Mouse (Mus musculus): ENCODE results near the gene Traf4. TPM values are rescaled to one million over a fixed set of nuclear protein-coding genes. Genes with fewer than 3 reads are reported as not detected.
A peak's percentile ranks its signal among the peaks of the same experiment; 100 is the strongest.

Gene Traf4
- polyA plus RNA-seq, 1 experiment from 2014 or later: 52.4 TPM

DNA sequence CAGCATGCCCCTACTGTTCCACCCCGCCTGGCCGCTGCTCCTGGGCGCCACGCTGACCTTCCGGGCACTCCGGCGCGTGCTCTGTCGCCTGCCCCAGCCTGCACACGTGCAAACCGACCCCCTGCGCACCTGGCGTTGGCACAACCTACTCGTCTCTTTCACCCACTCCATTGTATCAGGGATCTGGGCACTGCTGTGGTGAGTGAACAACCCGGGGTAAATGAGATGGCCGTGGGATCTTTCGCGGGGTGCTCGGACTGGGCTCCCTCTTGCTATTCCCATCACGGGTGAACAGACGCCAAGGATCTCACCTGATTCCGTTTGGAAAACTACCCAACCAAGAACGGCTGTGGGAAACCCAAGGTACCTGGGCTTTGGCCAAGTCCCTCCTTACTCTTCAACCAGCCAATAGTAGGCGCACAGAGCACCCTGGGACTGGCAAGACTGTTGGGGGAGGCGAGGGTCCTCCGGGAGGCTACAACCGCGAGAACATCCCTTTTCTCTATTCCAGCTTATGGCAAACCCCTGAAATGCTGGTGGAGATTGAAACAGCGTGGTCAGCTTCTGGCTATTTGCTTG lies 13.6 kb upstream of the Traf4 start:
- H3K27ac ChIP-seq (replicated peaks; ENCODE audit: low read depth, low read length): peak overlapping the region; percentile 97
- peaks cover 33% of the 10 kb centered on the region for H3K36me3 ChIP-seq (ENCODE audit: control insufficient read depth, insufficient read depth, low read length)
- H3K9ac ChIP-seq (ENCODE audit: low read depth, low read length): peak overlapping the region; percentile 86
- ATAC-seq (ENCODE audit: low read depth) (peak; percentile 9; the same call in 1 of the 2 replicates), DNase-seq (ENCODE audit: low spot score) (peak; percentile 93)
- H3K4me1 ChIP-seq (ENCODE audit: control insufficient read depth, insufficient read depth, low read length): peaks cover 21% of the 10 kb centered on the region
- H3K9me3 ChIP-seq (ENCODE audit: control insufficient read depth, low read length): no peaks in the 10 kb centered on the region
- H3K4me2 ChIP-seq (ENCODE audit: low read depth, low read length): peak overlapping the region; percentile 98
- H3K27me3 ChIP-seq (replicated peaks; ENCODE audit: control insufficient read depth, insufficient read depth, low read length): no peaks in the 10 kb centered on the region
- peak overlapping the region; percentile 70 for H3K4me3 ChIP-seq (ENCODE audit: low read depth, low read length)
- under 1% methylated on average over 27 of the region's 29 CpGs for WGBS

DNA sequence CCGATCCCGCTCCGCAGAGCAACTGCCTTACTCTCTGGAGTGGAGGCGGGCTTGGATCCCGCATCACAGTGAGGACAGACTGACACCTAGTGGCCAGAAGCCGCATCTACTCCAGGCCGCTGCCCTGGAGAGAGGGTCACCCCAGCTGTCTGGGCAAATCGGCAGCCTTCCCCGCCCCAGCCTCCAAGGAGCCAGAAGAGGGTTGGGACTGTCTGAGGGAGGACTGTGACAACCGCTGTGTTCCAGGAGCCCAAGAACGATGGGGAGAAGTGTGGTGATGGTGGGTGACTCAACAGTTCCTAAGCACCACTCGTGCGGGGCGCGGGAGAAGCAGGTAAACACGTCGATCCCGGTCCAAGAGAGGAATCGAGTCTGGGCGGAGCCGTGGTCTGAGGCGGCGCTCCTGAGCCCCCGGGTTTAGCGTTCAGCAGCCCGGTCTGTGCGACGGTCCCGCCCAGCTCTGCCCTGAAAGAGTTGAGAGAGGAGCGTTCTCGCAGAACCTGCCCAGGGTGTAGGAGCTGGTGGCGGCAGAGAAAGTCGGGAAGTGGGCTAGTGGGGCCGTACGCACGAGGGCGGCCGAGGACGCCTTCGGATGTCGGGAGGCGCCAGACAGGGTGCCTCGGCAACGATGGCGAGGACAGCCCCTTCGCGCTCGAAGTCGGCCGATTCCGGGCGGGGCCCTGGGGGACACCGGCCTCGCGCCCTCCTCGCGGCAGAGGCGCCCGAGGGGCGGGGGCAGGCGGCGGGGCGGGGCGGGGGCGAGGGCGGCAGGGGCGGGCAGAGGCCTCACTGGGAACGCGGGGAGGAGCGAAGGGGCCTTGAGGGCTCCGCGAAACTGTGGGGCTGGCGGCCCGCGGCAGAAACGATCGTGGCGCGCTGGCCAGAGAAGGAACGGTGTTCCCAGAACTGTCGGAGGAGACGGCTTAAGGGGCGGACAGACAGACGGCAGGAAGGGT lies 12.8 kb upstream of the Traf4 start:
- peak; percentile 97 for DNase-seq (ENCODE audit: low spot score)
- Histone ChIP-seq H3K36me3 (ENCODE audit: control insufficient read depth, insufficient read depth, low read length) (peaks cover 33% of the 10 kb centered on the region), H3K27ac (replicated peaks; ENCODE audit: low read depth, low read length) (peak overlapping the region; percentile 97), H3K9me3 (ENCODE audit: control insufficient read depth, low read length) (no peaks in the 10 kb centered on the region), H3K4me1 (ENCODE audit: control insufficient read depth, insufficient read depth, low read length) (peaks cover 20% of the 10 kb centered on the region), H3K4me3 (ENCODE audit: low read depth, low read length) (peak overlapping the region; percentile 70), H3K4me2 (ENCODE audit: low read depth, low read length) (peak overlapping the region; percentile 98), H3K9ac (ENCODE audit: low read depth, low read length) (peak overlapping the region; percentile 86), H3K27me3 (replicated peaks; ENCODE audit: control insufficient read depth, insufficient read depth, low read length) (no peaks in the 10 kb centered on the region)
- ATAC-seq (ENCODE audit: low read depth): peak; percentile 92
- WGBS: 0% methylated on average over 26 of the region's 84 CpGs

DNA sequence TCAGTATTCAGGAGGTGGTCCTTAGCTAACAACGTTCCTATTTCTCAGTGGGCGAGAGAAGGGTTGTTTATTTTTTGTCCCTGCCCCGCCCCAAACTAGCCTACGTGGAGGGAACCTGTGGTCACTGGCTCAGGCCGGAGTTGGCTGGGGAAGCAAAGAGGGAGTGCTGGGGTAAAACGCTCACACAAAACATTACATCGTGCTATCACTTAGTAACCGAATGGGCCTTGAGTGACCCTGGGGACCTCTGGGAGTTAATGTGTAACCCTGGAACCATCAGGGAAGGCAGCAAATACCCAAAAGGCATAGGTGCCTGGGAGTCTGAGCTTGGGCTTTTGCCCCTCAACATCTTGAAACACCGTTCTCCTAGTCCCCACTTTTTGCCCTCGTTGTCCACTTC lies 12.0 kb upstream of the Traf4 start:
- no peaks in the 10 kb centered on the region for H3K27me3 ChIP-seq (replicated peaks; ENCODE audit: control insufficient read depth, insufficient read depth, low read length)
- no peak for ATAC-seq (ENCODE audit: low read depth)
- H3K4me1 ChIP-seq (ENCODE audit: control insufficient read depth, insufficient read depth, low read length): peaks cover 20% of the 10 kb centered on the region
- 1% methylated on average over 10 of the region's 10 CpGs for WGBS
- H3K4me2 ChIP-seq (ENCODE audit: low read depth, low read length): peak overlapping the region; percentile 98
- H3K36me3 ChIP-seq (ENCODE audit: control insufficient read depth, insufficient read depth, low read length): peaks cover 32% of the 10 kb centered on the region
- peak; percentile 48 for DNase-seq (ENCODE audit: low spot score)
- H3K4me3 ChIP-seq (ENCODE audit: low read depth, low read length): peak overlapping the region; percentile 70
- peak overlapping the region; percentile 97; the same call in 1 of the 2 replicates for H3K27ac ChIP-seq (replicated peaks; ENCODE audit: low read depth, low read length)
- no peaks in the 10 kb centered on the region for H3K9me3 ChIP-seq (ENCODE audit: control insufficient read depth, low read length)
- H3K9ac ChIP-seq (ENCODE audit: low read depth, low read length): peak overlapping the region; percentile 86

DNA sequence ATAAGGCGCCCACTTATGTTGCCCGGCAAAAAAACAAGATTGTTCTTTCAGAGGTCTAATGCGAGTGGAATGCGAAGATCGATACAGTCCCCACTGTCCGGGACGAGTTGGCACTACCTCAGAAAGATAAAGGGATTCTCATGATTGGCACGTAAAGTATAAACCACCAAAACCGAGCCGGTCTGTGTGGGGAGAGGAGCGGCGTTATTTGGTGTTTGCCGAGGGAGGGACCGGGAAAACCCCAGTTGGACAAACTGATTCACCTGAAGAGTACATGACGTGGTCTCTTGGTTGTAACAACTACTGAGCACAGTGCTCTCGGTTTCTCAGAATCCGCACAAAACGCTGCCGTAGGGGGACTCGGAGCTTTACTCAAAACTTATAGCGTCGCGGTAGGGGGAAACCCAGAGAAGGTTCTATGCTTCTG lies 11.5 kb upstream of the Traf4 start:
- WGBS: under 1% methylated on average over 23 of the region's 23 CpGs
- H3K27ac ChIP-seq (replicated peaks; ENCODE audit: low read depth, low read length): peak overlapping the region; percentile 97; the same call in 1 of the 2 replicates

DNA sequence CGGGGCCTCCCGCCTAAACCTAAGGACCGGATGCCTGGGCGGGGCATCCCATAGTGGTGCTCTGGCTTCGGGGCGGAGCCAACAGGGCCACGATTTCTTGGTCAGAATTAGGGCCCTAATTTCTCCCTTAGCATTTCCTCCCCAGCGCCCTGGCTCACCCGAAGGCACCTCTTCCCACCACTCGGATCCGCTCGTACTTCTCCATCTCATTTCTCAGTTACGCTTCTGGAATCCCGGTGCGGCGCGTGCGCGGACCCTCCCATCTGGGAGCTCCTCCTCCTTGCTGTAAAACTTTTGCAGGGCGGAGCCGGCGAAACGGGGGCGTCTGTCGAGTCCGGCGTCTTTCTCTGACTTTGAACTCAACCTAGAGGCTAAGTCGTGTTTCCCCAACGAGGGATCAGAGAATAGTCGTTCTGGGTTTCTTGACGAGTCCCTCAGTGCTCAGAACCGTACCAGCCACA lies 11.0 kb upstream of the Traf4 start, which contains the start of the genes Nek8 and Tlcd1:
TSS of gene Nek8 (minus strand) at position 274 of the 461 bp plus-strand sequence.
TSS of gene Tlcd1 (plus strand) at position 310 of the 461 bp plus-strand sequence.
- no peaks in the 10 kb centered on the region for H3K27me3 ChIP-seq (replicated peaks; ENCODE audit: control insufficient read depth, insufficient read depth, low read length)
- under 1% methylated on average over 31 of the region's 32 CpGs for WGBS
- H3K36me3 ChIP-seq (ENCODE audit: control insufficient read depth, insufficient read depth, low read length): peaks cover 22% of the 10 kb centered on the region
- H3K4me1 ChIP-seq (ENCODE audit: control insufficient read depth, insufficient read depth, low read length): peaks cover 12% of the 10 kb centered on the region; the same call in 1 of the 2 replicates
- peak within 1 kb of the TSS; percentile 70 for H3K4me3 ChIP-seq (ENCODE audit: low read depth, low read length)
- peak; percentile 96 for DNase-seq (ENCODE audit: low spot score)
- peak within 1 kb of the TSS; percentile 97 for H3K27ac ChIP-seq (replicated peaks; ENCODE audit: low read depth, low read length)
- H3K9me3 ChIP-seq (ENCODE audit: control insufficient read depth, low read length): no peaks in the 10 kb centered on the region
- peak within 1 kb of the TSS; percentile 86 for H3K9ac ChIP-seq (ENCODE audit: low read depth, low read length)
- peak within 1 kb of the TSS; percentile 98 for H3K4me2 ChIP-seq (ENCODE audit: low read depth, low read length)
- peak; percentile 49 for ATAC-seq (ENCODE audit: low read depth)

More for the DNA sequence above, 11.5 kb upstream of the Traf4 start:
- H3K4me2 ChIP-seq (ENCODE audit: low read depth, low read length): peak overlapping the region; percentile 98
- H3K27me3 ChIP-seq (replicated peaks; ENCODE audit: control insufficient read depth, insufficient read depth, low read length): no peaks in the 10 kb centered on the region
- H3K4me1 ChIP-seq (ENCODE audit: control insufficient read depth, insufficient read depth, low read length): peaks cover 16% of the 10 kb centered on the region
- no peaks in the 10 kb centered on the region for H3K9me3 ChIP-seq (ENCODE audit: control insufficient read depth, low read length)
- H3K9ac ChIP-seq (ENCODE audit: low read depth, low read length): peak overlapping the region; percentile 86
- H3K4me3 ChIP-seq (ENCODE audit: low read depth, low read length): peak overlapping the region; percentile 70
- ATAC-seq (ENCODE audit: low read depth): no peak
- H3K36me3 ChIP-seq (ENCODE audit: control insufficient read depth, insufficient read depth, low read length): peaks cover 27% of the 10 kb centered on the region
- DNase-seq (ENCODE audit: low spot score): no peak

DNA sequence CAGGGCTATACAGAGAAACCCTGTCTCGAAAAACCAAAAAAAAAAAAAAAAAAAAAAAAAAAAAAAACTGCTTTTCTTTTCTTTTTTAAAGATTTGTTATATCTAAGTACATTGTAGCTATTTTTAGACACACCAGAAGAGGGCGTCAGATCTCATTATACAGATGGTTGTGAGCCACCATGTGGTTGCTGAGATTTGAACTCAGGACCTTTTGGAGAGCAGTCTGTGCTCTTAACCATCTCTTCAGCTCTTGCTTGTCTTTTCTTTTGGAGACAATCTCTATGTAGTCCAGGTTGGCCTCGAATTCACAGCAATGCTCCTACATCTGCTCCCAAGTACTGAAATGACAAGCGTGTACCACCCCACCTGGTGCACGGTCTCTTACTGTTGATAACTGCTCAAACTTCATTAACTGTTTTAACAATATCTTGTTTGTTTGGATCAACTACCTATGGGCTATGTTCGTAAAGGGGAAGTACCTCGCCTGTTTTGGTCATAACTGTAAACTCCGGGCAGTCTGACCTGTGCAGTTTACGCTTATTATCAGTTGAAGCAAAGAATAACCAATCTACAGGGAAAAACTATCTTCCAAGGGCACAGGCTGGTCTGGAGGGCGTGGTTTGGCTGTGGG lies 10.5 kb upstream of the Traf4 start:
- peaks cover 16% of the 10 kb centered on the region for H3K36me3 ChIP-seq (ENCODE audit: control insufficient read depth, insufficient read depth, low read length)
- no peak for ATAC-seq (ENCODE audit: low read depth)
- peak overlapping the region; percentile 89 for H3K27ac ChIP-seq (replicated peaks; ENCODE audit: low read depth, low read length)
- peak overlapping the region; percentile 70 for H3K4me3 ChIP-seq (ENCODE audit: low read depth, low read length)
- H3K4me1 ChIP-seq (ENCODE audit: control insufficient read depth, insufficient read depth, low read length): peaks cover 12% of the 10 kb centered on the region; the same call in 1 of the 2 replicates
- H3K9ac ChIP-seq (ENCODE audit: low read depth, low read length): peak overlapping the region; percentile 86; the same call in 1 of the 2 replicates
- WGBS: 3% methylated on average over 9 of the region's 10 CpGs
- no peak for DNase-seq (ENCODE audit: low spot score)
- no peaks in the 10 kb centered on the region for H3K9me3 ChIP-seq (ENCODE audit: control insufficient read depth, low read length)
- no peaks in the 10 kb centered on the region for H3K27me3 ChIP-seq (replicated peaks; ENCODE audit: control insufficient read depth, insufficient read depth, low read length)
- peak overlapping the region; percentile 98 for H3K4me2 ChIP-seq (ENCODE audit: low read depth, low read length)

DNA sequence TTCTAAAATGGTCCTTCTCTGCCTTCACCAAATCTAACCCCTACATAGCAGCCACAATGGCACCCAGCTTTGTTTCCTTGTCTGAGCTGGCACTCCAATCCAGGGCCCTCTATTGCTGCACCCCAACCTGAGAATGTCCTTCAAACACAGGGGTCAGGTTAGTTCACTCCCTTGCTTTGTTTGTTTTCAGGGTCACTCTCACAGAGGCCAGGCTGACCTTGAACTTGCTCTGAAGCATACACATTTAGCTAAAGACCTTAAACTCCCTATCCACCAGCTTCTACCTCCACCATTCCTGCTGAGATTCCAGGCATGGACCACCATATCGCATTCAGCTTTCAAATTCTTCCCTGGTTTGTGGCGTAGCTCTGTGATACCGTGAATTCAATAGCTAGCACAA lies 9.1 kb upstream of the Traf4 start:
- Histone ChIP-seq H3K27ac (replicated peaks; ENCODE audit: low read depth, low read length) (no peak overlapping the region), H3K36me3 (ENCODE audit: control insufficient read depth, insufficient read depth, low read length) (peaks cover 3% of the 10 kb centered on the region), H3K9me3 (ENCODE audit: control insufficient read depth, low read length) (no peaks in the 10 kb centered on the region), H3K4me3 (ENCODE audit: low read depth, low read length) (no peak overlapping the region), H3K4me2 (ENCODE audit: low read depth, low read length) (no peak overlapping the region), H3K4me1 (ENCODE audit: control insufficient read depth, insufficient read depth, low read length) (0 out of 2 replicates have a peak, but pooled peaks cover 10% of the 10 kb centered on the region), H3K9ac (ENCODE audit: low read depth, low read length) (no peak overlapping the region), H3K27me3 (replicated peaks; ENCODE audit: control insufficient read depth, insufficient read depth, low read length) (no peaks in the 10 kb centered on the region)
- ATAC-seq (ENCODE audit: low read depth) (no peak), DNase-seq (ENCODE audit: low spot score) (no peak)
- 92% methylated on average over 3 of the region's 3 CpGs for WGBS

Data from embryonic facial prominence, embryonic 14.5 days (tissue).